Mouse (Mus musculus) C2C12 (cell line): ENCODE measurements around the gene Wwox.

ENCODE experiments used
- CEBPB ChIP-seq: IDR thresholded peaks from one replicate; pipeline ENCODE4 v1.6.1; 2011; ENCODE audit warnings: low read depth, mild to moderate bottlenecking, control low read depth, moderate library complexity
- CTCF ChIP-seq: IDR thresholded peaks from one replicate; pipeline ENCODE4 v1.5.1; 2011; ENCODE audit not compliant: control insufficient read depth, insufficient read depth, insufficient read length
- MAX ChIP-seq: IDR thresholded peaks from one replicate; pipeline ENCODE4 v1.6.1; 2011; ENCODE audit warnings: mild to moderate bottlenecking, control low read depth
- MYOG ChIP-seq: IDR thresholded peaks from one replicate; pipeline ENCODE4 v1.6.1; 2011; ENCODE audit not compliant: control insufficient read depth, insufficient read length; ENCODE audit errors: extremely low read depth
- USF1 ChIP-seq: IDR thresholded peaks from one replicate; pipeline ENCODE4 v1.6.1; 2011; ENCODE audit warnings: low read depth, mild to moderate bottlenecking, control low read depth, moderate library complexity

- TF ChIP-seq CTCF: no peak
- no peak for TF ChIP-seq CEBPB
- no peak for TF ChIP-seq MYOG
- no peak for TF ChIP-seq USF1
- no peak for TF ChIP-seq MAX
Measured at GRCm38 (mm10) chr8:114593424-114594157, 154.1 kb downstream of the Wwox start.
